Mouse (Mus musculus): ENCODE measurements around the gene Nav2. TPM values are rescaled to one million over a fixed set of nuclear protein-coding genes. Genes with fewer than 3 reads are reported as not detected.

Nav2 gene
- polyA plus RNA-seq, 1 experiment from 2014 or later = 23.0 TPM

- Histone ChIP-seq H3K4me1 (peaks cover 18% of the 10 kb centered on the region), H3K36me3 (0 out of 2 replicates have a peak, but pooled peaks cover 5% of the 10 kb centered on the region), H3K27ac (replicated peaks) (0 out of 2 replicates have a peak overlapping the region, but pooled peaks have one; percentile 47), H3K4me3 (no peak overlapping the region), H3K9me3 (no peaks in the 10 kb centered on the region), H3K4me2 (replicated peaks) (no peak overlapping the region), H3K9ac (replicated peaks) (no peak overlapping the region), H3K27me3 (no peaks in the 10 kb centered on the region)
- peak; percentile 23; the same call in 1 of the 2 replicates for ATAC-seq (ENCODE audit: low FRiP score, low read depth)
- WGBS = 51% methylated on average over 2 of the region's 2 CpGs
Measured at GRCm38 (mm10) chr7:49503881-49504280, 595.4 kb downstream of the Nav2 start.

- Histone ChIP-seq H3K9ac (replicated peaks) (no peak overlapping the region), H3K27ac (replicated peaks) (peak overlapping the region; percentile 47; the same call in 1 of the 2 replicates), H3K4me2 (replicated peaks) (no peak overlapping the region), H3K4me3 (no peak overlapping the region), H3K4me1 (peaks cover 18% of the 10 kb centered on the region), H3K9me3 (no peaks in the 10 kb centered on the region), H3K36me3 (0 out of 2 replicates have a peak, but pooled peaks cover 5% of the 10 kb centered on the region), H3K27me3 (no peaks in the 10 kb centered on the region)
- peak; percentile 34; the same call in 1 of the 2 replicates for ATAC-seq (ENCODE audit: low FRiP score, low read depth)
- 6% methylated on average over 3 of the region's 3 CpGs for WGBS
Measured at GRCm38 (mm10) chr7:49504297-49504696, 595.8 kb downstream of the Nav2 start.

GRCm38 (mm10) chr7:49505024-49505423, 596.5 kb downstream of the Nav2 start:
- Histone ChIP-seq H3K27me3 (no peaks in the 10 kb centered on the region), H3K9me3 (no peaks in the 10 kb centered on the region), H3K4me3 (no peak overlapping the region), H3K4me1 (peaks cover 18% of the 10 kb centered on the region), H3K36me3 (0 out of 2 replicates have a peak, but pooled peaks cover 5% of the 10 kb centered on the region), H3K9ac (replicated peaks) (no peak overlapping the region), H3K4me2 (replicated peaks) (no peak overlapping the region), H3K27ac (replicated peaks) (no peak overlapping the region)
- ATAC-seq (ENCODE audit: low FRiP score, low read depth) = 0 out of 2 replicates have a peak, but pooled peaks have one; percentile 27
- WGBS = 17% methylated on average over 2 of the region's 3 CpGs

- WGBS = 67% methylated on average over 12 of the region's 12 CpGs
- Histone ChIP-seq H3K4me3 (no peak overlapping the region), H3K4me2 (replicated peaks) (no peak overlapping the region), H3K9ac (replicated peaks) (no peak overlapping the region), H3K36me3 (0 out of 2 replicates have a peak, but pooled peaks cover 5% of the 10 kb centered on the region), H3K4me1 (peaks cover 18% of the 10 kb centered on the region), H3K9me3 (no peaks in the 10 kb centered on the region), H3K27me3 (no peaks in the 10 kb centered on the region), H3K27ac (replicated peaks) (no peak overlapping the region)
- no peak for ATAC-seq (ENCODE audit: low FRiP score, low read depth)
Measured at GRCm38 (mm10) chr7:49506085-49506820, 597.7 kb downstream of the Nav2 start.

- Histone ChIP-seq H3K4me3 (no peak overlapping the region), H3K4me1 (peaks cover 18% of the 10 kb centered on the region), H3K9ac (replicated peaks) (no peak overlapping the region), H3K36me3 (0 out of 2 replicates have a peak, but pooled peaks cover 5% of the 10 kb centered on the region), H3K27me3 (no peaks in the 10 kb centered on the region), H3K9me3 (no peaks in the 10 kb centered on the region), H3K4me2 (replicated peaks) (no peak overlapping the region), H3K27ac (replicated peaks) (no peak overlapping the region)
- no peak for ATAC-seq (ENCODE audit: low FRiP score, low read depth)
- 94% methylated on average over 7 of the region's 7 CpGs for WGBS
Measured at GRCm38 (mm10) chr7:49507943-49508506, 599.5 kb downstream of the Nav2 start.

- Histone ChIP-seq H3K27me3 (no peaks in the 10 kb centered on the region), H3K36me3 (0 out of 2 replicates have a peak, but pooled peaks cover 5% of the 10 kb centered on the region), H3K4me3 (no peak overlapping the region), H3K9ac (replicated peaks) (no peak overlapping the region), H3K4me2 (replicated peaks) (no peak overlapping the region), H3K4me1 (peaks cover 5% of the 10 kb centered on the region; the same call in 1 of the 2 replicates), H3K9me3 (no peaks in the 10 kb centered on the region), H3K27ac (replicated peaks) (no peak overlapping the region)
- ATAC-seq (ENCODE audit: low FRiP score, low read depth) = no peak
- WGBS = 58% methylated on average over 7 of the region's 7 CpGs
Measured at GRCm38 (mm10) chr7:49511820-49512453, 603.4 kb downstream of the Nav2 start.

- H3K4me3 ChIP-seq = no peak overlapping the region
- H3K36me3 ChIP-seq = no peaks in the 10 kb centered on the region
- 68% methylated on average over 6 of the region's 6 CpGs for WGBS
- no peak for ATAC-seq (ENCODE audit: low FRiP score, low read depth)
- H3K4me1 ChIP-seq = peaks cover 7% of the 10 kb centered on the region; the same call in 1 of the 2 replicates
- no peak overlapping the region for H3K27ac ChIP-seq (replicated peaks)
- H3K27me3 ChIP-seq = peaks cover 5% of the 10 kb centered on the region; the same call in 1 of the 2 replicates
- H3K9ac ChIP-seq (replicated peaks) = no peak overlapping the region
- no peaks in the 10 kb centered on the region for H3K9me3 ChIP-seq
- no peak overlapping the region for H3K4me2 ChIP-seq (replicated peaks)
Measured at GRCm38 (mm10) chr7:49513763-49514437, 605.4 kb downstream of the Nav2 start.

- H3K36me3 ChIP-seq = no peaks in the 10 kb centered on the region
- peaks cover 8% of the 10 kb centered on the region; the same call in 1 of the 2 replicates for H3K4me1 ChIP-seq
- 85% methylated on average over 2 of the region's 2 CpGs for WGBS
- H3K9me3 ChIP-seq = no peaks in the 10 kb centered on the region
- H3K27me3 ChIP-seq = peaks cover 13% of the 10 kb centered on the region
- H3K4me3 ChIP-seq = no peak overlapping the region
- no peak overlapping the region for H3K27ac ChIP-seq (replicated peaks)
- no peak for ATAC-seq (ENCODE audit: low FRiP score, low read depth)
- no peak overlapping the region for H3K9ac ChIP-seq (replicated peaks)
- no peak overlapping the region for H3K4me2 ChIP-seq (replicated peaks)
Measured at GRCm38 (mm10) chr7:49515012-49515411, 606.5 kb downstream of the Nav2 start.

- no peaks in the 10 kb centered on the region for H3K36me3 ChIP-seq
- no peaks in the 10 kb centered on the region for H3K9me3 ChIP-seq
- WGBS = 61% methylated on average over 2 of the region's 2 CpGs
- no peak overlapping the region for H3K4me2 ChIP-seq (replicated peaks)
- ATAC-seq (ENCODE audit: low FRiP score, low read depth) = no peak
- no peak overlapping the region for H3K9ac ChIP-seq (replicated peaks)
- H3K27me3 ChIP-seq = peaks cover 38% of the 10 kb centered on the region
- peaks cover 28% of the 10 kb centered on the region for H3K4me1 ChIP-seq
- H3K27ac ChIP-seq (replicated peaks) = no peak overlapping the region
- H3K4me3 ChIP-seq = no peak overlapping the region
Measured at GRCm38 (mm10) chr7:49520504-49520903, 612.0 kb downstream of the Nav2 start.

GRCm38 (mm10) chr7:49521349-49521748, 612.8 kb downstream of the Nav2 start:
- Histone ChIP-seq H3K36me3 (no peaks in the 10 kb centered on the region), H3K4me1 (peaks cover 28% of the 10 kb centered on the region), H3K27ac (replicated peaks) (no peak overlapping the region), H3K4me3 (no peak overlapping the region), H3K9ac (replicated peaks) (no peak overlapping the region), H3K9me3 (no peaks in the 10 kb centered on the region), H3K27me3 (peaks cover 38% of the 10 kb centered on the region), H3K4me2 (replicated peaks) (peak overlapping the region; percentile 51)
- no peak for ATAC-seq (ENCODE audit: low FRiP score, low read depth)
- 23% methylated on average over 4 of the region's 4 CpGs for WGBS

GRCm38 (mm10) chr7:49521976-49522375, 613.5 kb downstream of the Nav2 start:
- 2% methylated on average over 9 of the region's 9 CpGs for WGBS
- peak overlapping the region; percentile 36 for H3K4me3 ChIP-seq
- peaks cover 28% of the 10 kb centered on the region for H3K4me1 ChIP-seq
- H3K4me2 ChIP-seq (replicated peaks) = peak overlapping the region; percentile 51
- H3K9ac ChIP-seq (replicated peaks) = no peak overlapping the region
- H3K27me3 ChIP-seq = peaks cover 38% of the 10 kb centered on the region
- H3K36me3 ChIP-seq = no peaks in the 10 kb centered on the region
- 0 out of 2 replicates have a peak, but pooled peaks have one; percentile 3 for ATAC-seq (ENCODE audit: low FRiP score, low read depth)
- no peak overlapping the region for H3K27ac ChIP-seq (replicated peaks)
- no peaks in the 10 kb centered on the region for H3K9me3 ChIP-seq

Data from midbrain, embryonic 12.5 days (tissue).